Comparison of ENCODE assay signal across 21 mouse cellular contexts in genomic region chr5:46054850-46055249, GRCm38 (mm10).
DNase-seq lines count a peak whose midpoint lies in the region; ATAC-seq and TF ChIP-seq lines count a peak whose summit lies in the region.
"Had no signal": no experiment of that assay in that cellular context is flagged by ENCODE, and none has a peak within 500 bp of the region (broad histone marks: within the 10 kb centered on the region; RNA-seq: fewer than 3 reads in every experiment).

No protein-coding gene starts in this region.

- no peaks in the 10 kb centered on the region for H3K9me3 ChIP-seq in forebrain, embryonic 13.5 days (replicated peaks)
- no peaks in the 10 kb centered on the region for H3K9me3 ChIP-seq in forebrain, embryonic 10.5 days
- H3K9me3 ChIP-seq in hindbrain, embryonic 13.5 days: no peaks in the 10 kb centered on the region
- H3K9me3 ChIP-seq in hindbrain, embryonic 11.5 days (ENCODE audit: control insufficient read depth, low read length): no peaks in the 10 kb centered on the region
- H3K9me3 ChIP-seq in midbrain, embryonic 13.5 days: no peaks in the 10 kb centered on the region
- no peaks in the 10 kb centered on the region for H3K9me3 ChIP-seq in midbrain, postnatal 0 days (ENCODE audit: low read length)
- no peaks in the 10 kb centered on the region for H3K9me3 ChIP-seq in midbrain, embryonic 16.5 days (replicated peaks; ENCODE audit: control insufficient read depth, low read length, poor library complexity, severe bottlenecking)
- no peaks in the 10 kb centered on the region for H3K9me3 ChIP-seq in midbrain, embryonic 11.5 days (ENCODE audit: control insufficient read depth, low read length)
- H3K9me3 ChIP-seq: embryonic facial prominence, embryonic 13.5 days; embryonic facial prominence, embryonic 15.5 days had no signal

- DNase-seq in forebrain, embryonic 10.5 days (ENCODE audit: extremely low spot score, low spot score): no peak
- DNase-seq in hindbrain, embryonic 11.5 days (ENCODE audit: low spot score): no peak
- DNase-seq in midbrain, postnatal 0 days (ENCODE audit: low spot score): no peak
- DNase-seq in midbrain, embryonic 11.5 days (ENCODE audit: low spot score, missing footprints): no peak
- DNase-seq: adrenal gland, adult 2 months; adrenal gland, postnatal 10 days; adrenal gland, postnatal 25 days; cerebellum, adult 11 months; cerebellum, adult 18-20 months; cerebellum, adult 8-10 months; cerebellum, adult 9-11 months; cerebellum, postnatal 14 days; cerebellum, postnatal 36 days; embryo, embryonic 11 days had no signal

- H3K4me2 ChIP-seq in forebrain, embryonic 13.5 days: no peak overlapping the region
- no peak overlapping the region for H3K4me2 ChIP-seq in hindbrain, embryonic 13.5 days
- H3K4me2 ChIP-seq in hindbrain, embryonic 11.5 days (replicated peaks; ENCODE audit: low read depth, low read length): no peak overlapping the region
- H3K4me2 ChIP-seq in midbrain, embryonic 13.5 days (replicated peaks): no peak overlapping the region
- H3K4me2 ChIP-seq in midbrain, postnatal 0 days (ENCODE audit: low read depth, low read length, poor library complexity, severe bottlenecking): no peak overlapping the region
- H3K4me2 ChIP-seq in midbrain, embryonic 16.5 days (ENCODE audit: low read length): no peak overlapping the region
- H3K4me2 ChIP-seq in midbrain, embryonic 11.5 days: no peak overlapping the region
- H3K4me2 ChIP-seq: embryonic facial prominence, embryonic 13.5 days; embryonic facial prominence, embryonic 15.5 days had no signal

- ATAC-seq in forebrain, embryonic 13.5 days: 0 out of 2 replicates have a peak, but pooled peaks have one; percentile 48
- ATAC-seq in hindbrain, embryonic 13.5 days (ENCODE audit: low FRiP score): no peak
- no peak for ATAC-seq in hindbrain, embryonic 11.5 days (ENCODE audit: low FRiP score)
- ATAC-seq in midbrain, embryonic 13.5 days: 0 out of 2 replicates have a peak, but pooled peaks have one; percentile 53
- no peak for ATAC-seq in midbrain, postnatal 0 days (ENCODE audit: low FRiP score)
- peak; percentile 60; the same call in 1 of the 2 replicates for ATAC-seq in midbrain, embryonic 16.5 days
- no peak for ATAC-seq in midbrain, embryonic 11.5 days (ENCODE audit: low FRiP score)

- peak overlapping the region; percentile 44; the same call in 1 of the 2 replicates for H3K27ac ChIP-seq in forebrain, embryonic 13.5 days
- no peak overlapping the region for H3K27ac ChIP-seq in forebrain, embryonic 10.5 days
- 0 out of 2 replicates have a peak overlapping the region, but pooled peaks have one; percentile 40 for H3K27ac ChIP-seq in hindbrain, embryonic 13.5 days
- H3K27ac ChIP-seq in hindbrain, embryonic 11.5 days (ENCODE audit: low read depth, low read length): no peak overlapping the region
- H3K27ac ChIP-seq in midbrain, embryonic 13.5 days: 0 out of 2 replicates have a peak overlapping the region, but pooled peaks have one; percentile 41
- H3K27ac ChIP-seq in midbrain, postnatal 0 days (ENCODE audit: low read depth, low read length): no peak overlapping the region
- peak overlapping the region; percentile 28 for H3K27ac ChIP-seq in midbrain, embryonic 16.5 days (ENCODE audit: low read length)
- no peak overlapping the region for H3K27ac ChIP-seq in midbrain, embryonic 11.5 days (ENCODE audit: low read depth, low read length)
- H3K27ac ChIP-seq: embryonic facial prominence, embryonic 13.5 days; embryonic facial prominence, embryonic 15.5 days had no signal

- H3K4me1 ChIP-seq in forebrain, embryonic 13.5 days: peaks cover 15% of the 10 kb centered on the region
- peaks cover 11% of the 10 kb centered on the region for H3K4me1 ChIP-seq in forebrain, embryonic 10.5 days
- peaks cover 13% of the 10 kb centered on the region for H3K4me1 ChIP-seq in hindbrain, embryonic 13.5 days (replicated peaks)
- no peaks in the 10 kb centered on the region for H3K4me1 ChIP-seq in hindbrain, embryonic 11.5 days (replicated peaks; ENCODE audit: control insufficient read depth, insufficient read depth, low read length)
- H3K4me1 ChIP-seq in midbrain, embryonic 13.5 days (replicated peaks): peaks cover 11% of the 10 kb centered on the region; the same call in 1 of the 2 replicates
- no peaks in the 10 kb centered on the region for H3K4me1 ChIP-seq in midbrain, postnatal 0 days (ENCODE audit: insufficient read depth, low read length)
- peaks cover 13% of the 10 kb centered on the region; the same call in 1 of the 2 replicates for H3K4me1 ChIP-seq in midbrain, embryonic 16.5 days (ENCODE audit: control insufficient read depth, insufficient read depth, low read length)
- no peaks in the 10 kb centered on the region for H3K4me1 ChIP-seq in midbrain, embryonic 11.5 days (ENCODE audit: control insufficient read depth, insufficient read depth, low read length)
- H3K4me1 ChIP-seq: embryonic facial prominence, embryonic 15.5 days had no signal

- H3K4me3 ChIP-seq in forebrain, embryonic 13.5 days: no peak overlapping the region
- H3K4me3 ChIP-seq in forebrain, embryonic 10.5 days: no peak overlapping the region
- no peak overlapping the region for H3K4me3 ChIP-seq in hindbrain, embryonic 13.5 days
- H3K4me3 ChIP-seq in hindbrain, embryonic 11.5 days (ENCODE audit: low read depth, low read length): no peak overlapping the region
- no peak overlapping the region for H3K4me3 ChIP-seq in midbrain, embryonic 13.5 days (replicated peaks)
- no peak overlapping the region for H3K4me3 ChIP-seq in midbrain, postnatal 0 days (ENCODE audit: low read depth, low read length)
- no peak overlapping the region for H3K4me3 ChIP-seq in midbrain, embryonic 16.5 days (ENCODE audit: low read depth, low read length)
- H3K4me3 ChIP-seq in midbrain, embryonic 11.5 days (ENCODE audit: low read depth, low read length): no peak overlapping the region
- H3K4me3 ChIP-seq: embryonic facial prominence, embryonic 13.5 days; embryonic facial prominence, embryonic 15.5 days; erythroblast, embryonic 14.5 days had no signal

- no peaks in the 10 kb centered on the region for H3K36me3 ChIP-seq in forebrain, embryonic 13.5 days (ENCODE audit: poor library complexity, severe bottlenecking)
- H3K36me3 ChIP-seq in forebrain, embryonic 10.5 days (replicated peaks): no peaks in the 10 kb centered on the region
- H3K36me3 ChIP-seq in hindbrain, embryonic 13.5 days: no peaks in the 10 kb centered on the region
- H3K36me3 ChIP-seq in hindbrain, embryonic 11.5 days (ENCODE audit: control insufficient read depth, insufficient read depth, low read length): no peaks in the 10 kb centered on the region
- H3K36me3 ChIP-seq in midbrain, embryonic 13.5 days: no peaks in the 10 kb centered on the region
- no peaks in the 10 kb centered on the region for H3K36me3 ChIP-seq in midbrain, postnatal 0 days (ENCODE audit: insufficient read depth, low read length)
- H3K36me3 ChIP-seq in midbrain, embryonic 16.5 days (ENCODE audit: control insufficient read depth, insufficient read depth, low read length): no peaks in the 10 kb centered on the region
- H3K36me3 ChIP-seq in midbrain, embryonic 11.5 days (ENCODE audit: control insufficient read depth, insufficient read depth, low read length): no peaks in the 10 kb centered on the region
- H3K36me3 ChIP-seq: embryonic facial prominence, embryonic 13.5 days; embryonic facial prominence, embryonic 15.5 days had no signal

- TF ChIP-seq CTCF in midbrain, postnatal 0 days (IDR thresholded peaks at IDR 0.05): no peak

- 85% methylated on average over 2 of the region's 2 CpGs for WGBS in forebrain, embryonic 13.5 days
- WGBS in forebrain, embryonic 10.5 days: 97% methylated on average over 2 of the region's 2 CpGs
- WGBS in hindbrain, embryonic 13.5 days: 91% methylated on average over 2 of the region's 2 CpGs
- WGBS in hindbrain, embryonic 11.5 days: 96% methylated on average over 2 of the region's 2 CpGs
- WGBS in midbrain, embryonic 13.5 days: 93% methylated on average over 2 of the region's 2 CpGs
- WGBS in midbrain, postnatal 0 days: 73% methylated on average over 2 of the region's 2 CpGs
- WGBS in midbrain, embryonic 16.5 days: 72% methylated on average over 2 of the region's 2 CpGs
- WGBS in midbrain, embryonic 11.5 days: 94% methylated on average over 2 of the region's 2 CpGs

- no peak overlapping the region for H3K9ac ChIP-seq in forebrain, embryonic 13.5 days
- no peak overlapping the region for H3K9ac ChIP-seq in hindbrain, embryonic 13.5 days
- no peak overlapping the region for H3K9ac ChIP-seq in hindbrain, embryonic 11.5 days (ENCODE audit: low read depth, low read length)
- no peak overlapping the region for H3K9ac ChIP-seq in midbrain, embryonic 13.5 days (replicated peaks)
- H3K9ac ChIP-seq in midbrain, postnatal 0 days (replicated peaks; ENCODE audit: low read length, poor library complexity, severe bottlenecking): no peak overlapping the region
- no peak overlapping the region for H3K9ac ChIP-seq in midbrain, embryonic 16.5 days (ENCODE audit: low read depth, low read length)
- no peak overlapping the region for H3K9ac ChIP-seq in midbrain, embryonic 11.5 days (ENCODE audit: low read length)
- H3K9ac ChIP-seq: embryonic facial prominence, embryonic 13.5 days; embryonic facial prominence, embryonic 15.5 days had no signal

- H3K27me3 ChIP-seq in forebrain, embryonic 13.5 days: no peaks in the 10 kb centered on the region
- H3K27me3 ChIP-seq in forebrain, embryonic 10.5 days (ENCODE audit: poor library complexity, severe bottlenecking): no peaks in the 10 kb centered on the region
- H3K27me3 ChIP-seq in hindbrain, embryonic 13.5 days: no peaks in the 10 kb centered on the region
- no peaks in the 10 kb centered on the region for H3K27me3 ChIP-seq in hindbrain, embryonic 11.5 days (ENCODE audit: control insufficient read depth, insufficient read depth, low read length)
- no peaks in the 10 kb centered on the region for H3K27me3 ChIP-seq in midbrain, embryonic 13.5 days
- H3K27me3 ChIP-seq in midbrain, postnatal 0 days (ENCODE audit: insufficient read depth, low read length): no peaks in the 10 kb centered on the region
- no peaks in the 10 kb centered on the region for H3K27me3 ChIP-seq in midbrain, embryonic 16.5 days (ENCODE audit: control insufficient read depth, insufficient read depth, low read depth, low read length)
- no peaks in the 10 kb centered on the region for H3K27me3 ChIP-seq in midbrain, embryonic 11.5 days (ENCODE audit: control insufficient read depth, insufficient read depth, low read length)
- H3K27me3 ChIP-seq: embryonic facial prominence, embryonic 13.5 days; embryonic facial prominence, embryonic 15.5 days had no signal

Comparison
In these comparisons a context has a peak if more than half of its experiments do, and no peak if none do; other contexts are left out.
1. ATAC-seq: peak in forebrain, embryonic 13.5 days (single experiment), midbrain, embryonic 13.5 days (single experiment) and midbrain, embryonic 16.5 days (single experiment); none in hindbrain, embryonic 13.5 days (single experiment), hindbrain, embryonic 11.5 days (single experiment), midbrain, postnatal 0 days (single experiment) and midbrain, embryonic 11.5 days (single experiment).
2. H3K27ac ChIP-seq: peak in forebrain, embryonic 13.5 days (single experiment), hindbrain, embryonic 13.5 days (single experiment), midbrain, embryonic 13.5 days (single experiment) and midbrain, embryonic 16.5 days (single experiment); none in forebrain, embryonic 10.5 days (single experiment), hindbrain, embryonic 11.5 days (single experiment), midbrain, postnatal 0 days (single experiment) and midbrain, embryonic 11.5 days (single experiment).